Mouse (Mus musculus) left cerebral cortex, adult 8-10 months (tissue): ENCODE measurements around the gene Zbtb46. TPM values are rescaled to one million over a fixed set of nuclear protein-coding genes. Genes with fewer than 3 reads are reported as not detected.

ENCODE experiments used
- DNase-seq, 2 experiments: peaks; one replicate each; pipeline ENCODE4 v3.0.0; 2022; ENCODE audit warnings: low spot score in 2 of 2
- total RNA-seq, 4 experiments: library from RNA; stranded (reverse); gene quantifications; 2 replicates each; pipeline ENCODE4 v1.2.4; 2022

Zbtb46 gene
- total RNA-seq, 4 experiments from 2014 or later, result 10.9 to 11.9 (median 11.4) TPM

GRCm38 (mm10) chr2:181465423-181465822, 6.2 kb upstream of the Zbtb46 start:
- DNase-seq, result no peak

GRCm38 (mm10) chr2:181463008-181463738, 3.9 kb upstream of the Zbtb46 start:
- peak in 1 of 2 experiments; percentile 65 for DNase-seq

GRCm38 (mm10) chr2:181462604-181463003, 3.4 kb upstream of the Zbtb46 start:
- no peak for DNase-seq

GRCm38 (mm10) chr2:181461536-181462100, 2.4 kb upstream of the Zbtb46 start:
- DNase-seq, result no peak

- DNase-seq, result peak; percentile 20 to 48
Observed at GRCm38 (mm10) chr2:181459673-181460621, 721 bp upstream of the Zbtb46 start.

- DNase-seq, result peak; percentile 13
Observed at GRCm38 (mm10) chr2:181458411-181459152, 644 bp downstream of the Zbtb46 start.

GRCm38 (mm10) chr2:181457831-181458230, 1.4 kb downstream of the Zbtb46 start:
- DNase-seq, result no peak

- no peak for DNase-seq
Observed at GRCm38 (mm10) chr2:181455899-181456298, 3.3 kb downstream of the Zbtb46 start.

GRCm38 (mm10) chr2:181453274-181453673, 6.0 kb downstream of the Zbtb46 start:
- no peak for DNase-seq

- DNase-seq, result no peak
Observed at GRCm38 (mm10) chr2:181452181-181452580, 7.0 kb downstream of the Zbtb46 start.

- no peak for DNase-seq
Observed at GRCm38 (mm10) chr2:181443016-181443415, 16.2 kb downstream of the Zbtb46 start.

- no peak for DNase-seq
Observed at GRCm38 (mm10) chr2:181438176-181438575, 21.1 kb downstream of the Zbtb46 start.

- no peak for DNase-seq
Observed at GRCm38 (mm10) chr2:181436246-181436645, 23.0 kb downstream of the Zbtb46 start.

GRCm38 (mm10) chr2:181423834-181424233, 35.4 kb downstream of the Zbtb46 start:
- DNase-seq, result no peak

- DNase-seq, result no peak
Observed at GRCm38 (mm10) chr2:181420903-181421638, 38.2 kb downstream of the Zbtb46 start.

GRCm38 (mm10) chr2:181420426-181420825, 38.8 kb downstream of the Zbtb46 start:
- peak; percentile 8 to 82 for DNase-seq

- no peak for DNase-seq
Observed at GRCm38 (mm10) chr2:181419359-181419758, 39.9 kb downstream of the Zbtb46 start.

GRCm38 (mm10) chr2:181415945-181416344, 43.3 kb downstream of the Zbtb46 start:
- DNase-seq, result no peak

GRCm38 (mm10) chr2:181413141-181413540, 46.1 kb downstream of the Zbtb46 start:
- DNase-seq, result no peak

- DNase-seq, result no peak
Observed at GRCm38 (mm10) chr2:181410760-181411473, 48.3 kb downstream of the Zbtb46 start.
